Mouse (Mus musculus) gastrocnemius, postnatal 36 days (tissue): Measurements from ENCODE around the gene Spock1. TPM values are rescaled to one million over a fixed set of nuclear protein-coding genes. Genes with fewer than 3 reads are reported as not detected.

Source experiments
- DNase-seq, 2 experiments: peaks; one replicate each; pipeline ENCODE4 v3.0.0; 2022
- intact Hi-C: fragments of 180-260 bp; cut with DNase I; formaldehyde crosslinking; loops from one replicate; pipeline ENCODE4 v1.15.1; 2025
- total RNA-seq, 2 experiments: library from RNA; stranded (reverse); gene quantifications; 2 replicates each; pipeline ENCODE4 v1.2.3; 2021

Gene Spock1
- total RNA-seq, 2 experiments from 2014 or later: 0.30 to 1.2 TPM

- intact Hi-C loops: no loop called here
- no peak for DNase-seq
These were observed 40.5 kb downstream of the Spock1 start for GRCm38 (mm10) chr13:57867586-57867985.

GRCm38 (mm10) chr13:57865029-57865428 lies 43.1 kb downstream of the Spock1 start:
- intact Hi-C loops: no loop called here
- DNase-seq: no peak

- no peak for DNase-seq
- intact Hi-C loops: no loop called here
These were observed 49.6 kb downstream of the Spock1 start for GRCm38 (mm10) chr13:57858491-57858890.

GRCm38 (mm10) chr13:57857016-57857415 lies 51.1 kb downstream of the Spock1 start:
- no peak for DNase-seq
- intact Hi-C loops: no loop called here

- intact Hi-C loops: no loop called here
These were observed 51.8 kb downstream of the Spock1 start for GRCm38 (mm10) chr13:57856311-57856853.

GRCm38 (mm10) chr13:57855766-57856165 lies 52.4 kb downstream of the Spock1 start:
- intact Hi-C loops: no loop called here
- DNase-seq: no peak

More at GRCm38 (mm10) chr13:57856311-57856853, 51.8 kb downstream of the Spock1 start:
- no peak for DNase-seq

- no peak for DNase-seq
- intact Hi-C loops: no loop called here
These were observed 53.7 kb downstream of the Spock1 start for GRCm38 (mm10) chr13:57854416-57854815.

- no peak for DNase-seq
- intact Hi-C loops: no loop called here
These were observed 54.5 kb downstream of the Spock1 start for GRCm38 (mm10) chr13:57853621-57854020.

- intact Hi-C loops: no loop called here
- DNase-seq: no peak
These were observed 55.0 kb downstream of the Spock1 start for GRCm38 (mm10) chr13:57853156-57853555.

GRCm38 (mm10) chr13:57848931-57849330 lies 59.2 kb downstream of the Spock1 start:
- no peak for DNase-seq
- intact Hi-C loops: no loop called here

GRCm38 (mm10) chr13:57847101-57847500 lies 61.0 kb downstream of the Spock1 start:
- no peak for DNase-seq
- intact Hi-C loops: no loop called here

GRCm38 (mm10) chr13:57846468-57846867 lies 61.7 kb downstream of the Spock1 start:
- DNase-seq: no peak
- intact Hi-C loops: no loop called here

- no peak for DNase-seq
- intact Hi-C loops: no loop called here
These were observed 66.8 kb downstream of the Spock1 start for GRCm38 (mm10) chr13:57841141-57841848.

- intact Hi-C loops: no loop called here
These were observed 70.3 kb downstream of the Spock1 start for GRCm38 (mm10) chr13:57837691-57838437.

GRCm38 (mm10) chr13:57831374-57832163 lies 76.6 kb downstream of the Spock1 start:
- intact Hi-C loops: no loop called here
- no peak for DNase-seq

More at GRCm38 (mm10) chr13:57837691-57838437, 70.3 kb downstream of the Spock1 start:
- no peak for DNase-seq

GRCm38 (mm10) chr13:57830896-57831295 lies 77.2 kb downstream of the Spock1 start:
- intact Hi-C loops: no loop called here
- DNase-seq: no peak

- DNase-seq: no peak
- intact Hi-C loops: no loop called here
These were observed 78.0 kb downstream of the Spock1 start for GRCm38 (mm10) chr13:57830091-57830490.

GRCm38 (mm10) chr13:57816276-57816675 lies 91.9 kb downstream of the Spock1 start:
- intact Hi-C loops: no loop called here
- no peak for DNase-seq

GRCm38 (mm10) chr13:57812643-57813042 lies 95.5 kb downstream of the Spock1 start:
- intact Hi-C loops: no loop called here

GRCm38 (mm10) chr13:57811253-57811652 lies 96.9 kb downstream of the Spock1 start:
- intact Hi-C loops: no loop called here

More at GRCm38 (mm10) chr13:57812643-57813042, 95.5 kb downstream of the Spock1 start:
- no peak for DNase-seq

GRCm38 (mm10) chr13:57810816-57811215 lies 97.3 kb downstream of the Spock1 start:
- DNase-seq: no peak
- intact Hi-C loops: no loop called here

More at GRCm38 (mm10) chr13:57811253-57811652, 96.9 kb downstream of the Spock1 start:
- DNase-seq: no peak
